Mouse (Mus musculus) bone marrow, adult 2 months (tissue): ENCODE measurements around the gene Trappc6a.

Source experiments
- CTCF ChIP-seq: fragments of 200-500 bp; IDR thresholded peaks from 2 replicates; pipeline ENCODE4 v1.5.1; 2011; ENCODE audit warnings: low read length, control low read depth; ENCODE audit not compliant: control insufficient read depth, insufficient read depth
- POLR2A ChIP-seq: fragments of 200-500 bp; IDR thresholded peaks from 2 replicates; pipeline ENCODE4 v1.6.1; 2011; ENCODE audit warnings: low read depth, mild to moderate bottlenecking, control low read depth, low read length, borderline replicate concordance; ENCODE audit not compliant: control insufficient read depth

DNA sequence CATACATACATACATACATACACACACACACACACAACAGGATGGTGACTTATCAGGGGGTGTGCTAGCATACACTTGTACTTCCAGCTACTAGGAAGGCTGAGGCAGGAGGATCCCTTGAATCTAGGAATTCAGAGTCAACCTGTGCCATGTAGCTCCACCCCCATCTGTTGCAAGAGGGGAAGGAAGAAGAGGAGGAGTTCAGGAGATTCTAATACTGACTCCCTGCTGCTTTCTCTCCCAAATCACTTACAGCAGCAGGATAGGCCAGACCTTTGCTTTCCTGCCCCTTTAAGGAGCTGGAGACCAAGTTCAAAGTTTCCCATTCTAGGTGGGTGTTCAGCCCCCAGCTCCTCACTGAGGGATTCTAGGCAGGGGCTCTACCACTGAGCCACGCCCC, 22.7 kb upstream of the Trappc6a start:
- TF ChIP-seq POLR2A (no peak), CTCF (no peak)
